Mouse (Mus musculus) duodenum, adult 2 months (tissue): Measurements from ENCODE around the gene Rgl3. TPM values are rescaled to one million over a fixed set of nuclear protein-coding genes. Genes with fewer than 3 reads are reported as not detected.

Source experiments
- polyA plus RNA-seq: library from polyadenylated mRNA; depleted of rRNA; stranded (reverse); fragments of >200 nt; gene quantifications from 2 replicates; pipeline ENCODE4 v1.2.3, GENCODE M21; 2012; ENCODE audit warnings: low replicate concordance; rRNA removed

The Rgl3 gene
- 2.9 and 12.6 TPM in 2 replicates for polyA plus RNA-seq

GRCm38 (mm10) chr9:21989230-21990110 lies at the start of gene Rgl3:
Gene Rgl3, minus strand, starts transcription at chr9:21989446.

DNA sequence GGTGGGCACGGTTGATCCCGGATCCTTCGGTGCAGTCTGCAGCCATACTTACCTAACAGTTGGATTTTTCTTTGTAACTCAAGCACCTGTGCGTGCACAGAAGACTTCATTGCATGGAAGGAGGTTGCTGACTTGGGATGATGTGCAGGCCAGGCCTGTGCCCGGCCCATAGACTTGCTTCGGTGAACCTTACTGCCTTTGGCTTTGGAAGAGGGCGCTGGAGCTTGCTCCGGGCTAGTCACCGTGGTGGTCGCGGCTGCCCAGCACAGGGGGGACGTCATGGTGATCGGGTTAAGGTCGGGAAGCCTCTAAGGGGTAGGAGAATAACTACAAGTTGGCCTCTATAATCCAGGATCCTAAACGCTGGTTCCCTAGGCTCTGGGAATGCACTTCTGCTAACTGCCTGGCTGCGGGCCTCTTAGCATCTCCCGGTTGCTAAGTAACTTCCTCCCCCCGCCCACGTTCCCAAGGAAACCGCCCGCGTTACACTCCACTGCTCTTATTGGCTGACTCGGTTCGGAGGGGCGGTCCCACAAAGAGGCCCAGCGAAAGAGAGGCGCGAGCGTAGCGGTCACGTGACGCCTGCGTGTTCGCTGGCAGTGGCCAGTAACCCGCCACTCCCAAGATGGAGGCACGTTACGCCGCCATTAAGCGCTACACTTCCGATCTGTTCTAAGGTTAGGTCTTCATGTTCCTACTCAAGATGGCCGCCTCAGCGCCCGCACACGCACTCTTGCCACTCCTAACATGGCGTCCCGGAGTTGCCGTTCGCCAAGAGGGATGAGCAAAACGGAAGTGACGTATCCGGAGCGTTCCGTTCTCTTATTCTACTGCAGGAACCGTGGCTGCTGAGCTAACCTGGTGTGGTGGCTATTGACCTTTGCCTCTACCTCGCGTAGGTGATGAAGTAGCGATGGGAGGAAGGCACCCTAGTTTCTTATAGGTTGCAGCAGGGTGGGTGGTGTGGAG lies 13.2 kb upstream of the Rgl3 start, which contains the start of the genes Ccdc151 and Prkcsh:
Gene Ccdc151 (minus strand): TSS at position 441 of the 969 bp plus-strand sequence.
Gene Prkcsh (plus strand): TSS at position 613 of the 969 bp plus-strand sequence.

GRCm38 (mm10) chr9:21963417-21963816 lies 25.8 kb downstream of the Rgl3 start, which contains the start of gene Epor:
Gene Epor, minus strand, starts transcription at chr9:21963506.

GRCm38 (mm10) chr9:21955570-21956281 lies 33.5 kb downstream of the Rgl3 start, which contains the start of gene Swsap1:
Gene Swsap1, plus strand, starts transcription at chr9:21955755.

DNA sequence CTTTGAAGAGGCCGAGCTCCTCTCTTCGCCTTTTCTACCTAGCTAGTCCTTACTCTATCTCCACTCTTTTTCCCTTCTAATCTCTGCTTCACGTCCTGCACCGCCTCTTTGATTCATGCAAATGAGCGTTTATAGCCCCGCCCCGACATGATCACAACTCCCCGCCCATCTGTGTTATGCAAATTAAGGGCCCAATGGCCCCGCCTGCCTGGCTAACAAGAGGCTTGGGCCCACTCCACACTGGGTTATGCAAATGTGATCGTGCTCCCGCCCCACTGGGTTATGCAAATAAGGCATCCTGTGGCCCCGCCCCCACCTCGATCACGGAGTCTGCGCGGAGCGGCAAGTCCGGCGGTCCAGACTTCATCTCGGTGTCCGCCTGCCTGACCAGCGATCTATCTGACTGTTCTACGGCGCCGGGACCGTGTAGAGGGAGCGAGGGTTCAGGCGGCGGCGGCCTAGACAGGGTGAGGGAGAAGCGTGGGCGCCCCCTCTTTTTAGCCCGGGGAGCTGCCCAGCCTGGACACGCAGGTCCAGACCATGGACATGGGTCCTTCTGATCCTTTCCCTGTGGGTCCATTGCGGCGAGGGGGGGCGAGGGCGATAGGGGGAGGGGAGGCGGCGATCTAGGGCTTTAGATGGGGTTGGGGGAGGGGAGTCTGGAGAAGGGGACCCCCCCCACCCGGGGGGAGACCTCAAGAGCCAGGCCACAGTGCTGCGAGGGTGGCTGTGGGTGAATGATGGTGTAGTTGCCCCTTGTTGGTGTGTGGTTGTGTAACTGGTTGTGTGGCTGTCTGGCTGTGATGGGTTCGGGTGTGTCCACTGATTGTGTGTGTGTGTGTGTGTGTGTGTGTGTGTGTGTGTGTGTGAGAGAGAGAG lies 52.3 kb downstream of the Rgl3 start, which contains the start of gene Plppr2:
Gene Plppr2 (plus strand): TSS at position 342 of the 879 bp plus-strand sequence.

DNA sequence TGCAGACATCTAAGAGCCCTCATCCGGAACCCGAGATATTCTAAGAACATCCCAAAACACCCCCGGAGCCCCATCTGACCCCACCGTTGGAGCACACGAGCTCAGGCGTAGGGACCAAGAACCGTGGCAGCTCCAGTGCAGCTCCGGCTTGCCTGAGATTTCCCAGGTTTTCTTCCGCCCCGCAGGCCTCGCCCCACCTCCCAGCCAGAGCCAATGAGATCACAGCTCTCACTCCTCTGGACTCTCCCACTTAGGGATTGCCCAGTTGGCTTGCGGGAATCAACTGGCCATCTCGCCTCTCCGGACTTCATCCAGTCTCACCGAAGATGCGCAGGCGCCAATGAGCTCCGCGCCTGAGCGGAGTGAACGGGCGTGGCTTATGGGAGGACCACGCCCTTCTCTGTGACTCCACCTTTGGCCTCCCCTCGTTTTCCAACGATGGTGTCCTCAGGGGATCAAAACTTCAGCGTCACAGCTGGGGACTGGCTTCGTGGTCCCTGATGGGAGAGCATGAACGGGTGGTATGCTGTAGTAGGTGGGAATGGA lies 62.0 kb downstream of the Rgl3 start, which contains the start of the genes Ccdc159 and Tmem205:
Gene Ccdc159 (plus strand): TSS at position 264 of the 546 bp plus-strand sequence.
Gene Tmem205 (minus strand): TSS at position 349 of the 546 bp plus-strand sequence.

Other genes with a start within 250 kb of the Rgl3 start
- 9.2 and 13.7 TPM in 2 replicates for gene Spc24, start 229.1 kb downstream of the Rgl3 start, polyA plus RNA-seq
- 13.1 and 22.7 TPM in 2 replicates for gene Kank2, start 190.7 kb downstream of the Rgl3 start, polyA plus RNA-seq
- gene Angptl8, start 153.9 kb downstream of the Rgl3 start, polyA plus RNA-seq, result 18.2 and 18.8 TPM in 2 replicates
- gene Dock6, start 136.8 kb downstream of the Rgl3 start, polyA plus RNA-seq, result 43.2 and 51.0 TPM in 2 replicates
- 32.5 and 58.0 TPM in 2 replicates for gene Rab3d, start 71.3 kb downstream of the Rgl3 start, polyA plus RNA-seq
- gene Ccdc159, start 62.0 kb downstream of the Rgl3 start, polyA plus RNA-seq, result 0.63 and 2.5 TPM in 2 replicates
- gene Tmem205, start 61.9 kb downstream of the Rgl3 start, polyA plus RNA-seq, result 191 and 195 TPM in 2 replicates
- gene Plppr2, start 52.4 kb downstream of the Rgl3 start, polyA plus RNA-seq, result 6.9 and 11.4 TPM in 2 replicates
- 5.6 and 8.0 TPM in 2 replicates for gene Swsap1, start 33.7 kb downstream of the Rgl3 start, polyA plus RNA-seq
- gene Epor, start 25.9 kb downstream of the Rgl3 start, polyA plus RNA-seq, result 2.4 and 3.9 TPM in 2 replicates
- gene Ccdc151, start 13.2 kb upstream of the Rgl3 start, polyA plus RNA-seq, result 0.17 TPM in 1 of 2 replicates, not detected in the other
- 118 and 211 TPM in 2 replicates for gene Prkcsh, start 13.4 kb upstream of the Rgl3 start, polyA plus RNA-seq
- 0.13 and 0.46 TPM in 2 replicates for gene Elavl3, start 62.6 kb upstream of the Rgl3 start, polyA plus RNA-seq
- gene Gm49318, start 81.8 kb upstream of the Rgl3 start, polyA plus RNA-seq, result not detected in 2 replicates
- gene Zfp653, start 81.9 kb upstream of the Rgl3 start, polyA plus RNA-seq, result 8.8 and 9.9 TPM in 2 replicates
- 48.2 and 51.0 TPM in 2 replicates for gene Ecsit, start 96.0 kb upstream of the Rgl3 start, polyA plus RNA-seq
- gene Cnn1, start 109.8 kb upstream of the Rgl3 start, polyA plus RNA-seq, result 144 and 245 TPM in 2 replicates
- 118 and 169 TPM in 2 replicates for gene Elof1, start 127.7 kb upstream of the Rgl3 start, polyA plus RNA-seq
- gene Acp5, start 146.3 kb upstream of the Rgl3 start, polyA plus RNA-seq, result 197 and 274 TPM in 2 replicates
- 40.5 and 49.4 TPM in 2 replicates for gene Pigyl, start 167.4 kb upstream of the Rgl3 start, polyA plus RNA-seq
- not detected in 2 replicates for gene Zfp872, start 198.6 kb upstream of the Rgl3 start, polyA plus RNA-seq
- 3.2 and 8.3 TPM in 2 replicates for gene Zfp809, start 236.3 kb upstream of the Rgl3 start, polyA plus RNA-seq